Mouse (Mus musculus): Measurements from ENCODE around the gene Sept11. TPM values are rescaled to one million over a fixed set of nuclear protein-coding genes. Genes with fewer than 3 reads are reported as not detected.

The Sept11 gene
- total and polyA plus RNA-seq, 3 experiments = 72.3 to 138 (median 78.5) TPM

- dilution Hi-C loops (cut with MboI; ENCODE audit: extremely low pct_ligation_motif_present, extremely low pct_unique_long_range_greater_than_20kb, low sequenced_read_pairs) = no loop called here
- Histone ChIP-seq H3K27me3 (replicated peaks) (no peaks in the 10 kb centered on the region), H3K4me3 (replicated peaks in 1 of 3; ENCODE audit: low read depth in 2 of 3, low read length in 2 of 3, poor library complexity in 1 of 3) (no peak overlapping the region), H3K9me3 (replicated peaks; ENCODE audit: low read length) (no peaks in the 10 kb centered on the region), H3K79me2 (replicated peaks; ENCODE audit: control insufficient read depth, extremely low read depth, insufficient read depth, poor library complexity, severe bottlenecking) (no peaks in the 10 kb centered on the region; the same call in 1 of the 2 replicates), H3K4me2 (ENCODE audit: insufficient read depth, low read depth, poor library complexity, severe bottlenecking) (no peak overlapping the region), H3K4me1 (ENCODE audit: control insufficient read depth in 1 of 2, insufficient read depth in 2 of 2) (no peaks in the 10 kb centered on the region), H3K36me3 (replicated peaks in 1 of 2; ENCODE audit: control insufficient read depth in 1 of 2, insufficient read depth in 1 of 2, low read length in 1 of 2) (peaks cover 54 to 92% of the 10 kb centered on the region in 2 experiments), H3K9ac (ENCODE audit: insufficient read depth, low read depth) (no peak overlapping the region), H3K27ac (ENCODE audit: insufficient read depth, low read depth) (no peak overlapping the region)
- in situ Hi-C loops (cut with MboI; ENCODE audit: low pct_ligation_motif_present, low pct_unique_long_range_greater_than_20kb, low sequenced_read_pairs) = no loop called here
- TF ChIP-seq HCFC1 (IDR thresholded peaks at IDR 0.05; ENCODE audit: low read depth, low read length) (no peak), SMC3 (IDR thresholded peaks at IDR 0.05; ENCODE audit: low read depth, low read length) (no peak), GABPA (IDR thresholded peaks at IDR 0.05; ENCODE audit: insufficient replicate concordance, low read depth, low read length) (no peak), RCOR1 (conservative IDR thresholded peaks at IDR 0.05; ENCODE audit: low read depth, low read length) (no peak), CTCF (conservative IDR thresholded peaks at IDR 0.05 in 1 of 2, IDR thresholded peaks at IDR 0.05 in 1 of 2; ENCODE audit: low read depth in 2 of 2, low read length in 2 of 2) (no peak), NELFE (IDR thresholded peaks at IDR 0.05; ENCODE audit: low read depth, low read length) (no peak), IRF4 (IDR thresholded peaks at IDR 0.05; ENCODE audit: low read depth, low read length) (no peak), USF2 (conservative IDR thresholded peaks at IDR 0.05; ENCODE audit: low read depth, low read length) (no peak), ETS1 (conservative IDR thresholded peaks at IDR 0.05; ENCODE audit: low read depth, low read length) (no peak), POLR2A (IDR thresholded peaks at IDR 0.05; ENCODE audit: low read depth, low read length) (no peak), ZC3H11A (IDR thresholded peaks at IDR 0.05; ENCODE audit: low read depth, low read length) (no peak), MYC (IDR thresholded peaks at IDR 0.05; ENCODE audit: low read depth, low read length) (no peak), MAZ (IDR thresholded peaks at IDR 0.05; ENCODE audit: low read depth, low read length) (no peak), PAX5 (IDR thresholded peaks at IDR 0.05; ENCODE audit: low read length) (no peak)
- no peak for DNase-seq (ENCODE audit: extremely low read depth)
Measured at GRCm38 (mm10) chr5:93172536-93172935, 79.3 kb downstream of the Sept11 start.

- Histone ChIP-seq H3K4me2 (ENCODE audit: insufficient read depth, low read depth, poor library complexity, severe bottlenecking) (no peak overlapping the region), H3K27me3 (replicated peaks) (no peaks in the 10 kb centered on the region), H3K27ac (ENCODE audit: insufficient read depth, low read depth) (no peak overlapping the region), H3K36me3 (replicated peaks in 1 of 2; ENCODE audit: control insufficient read depth in 1 of 2, insufficient read depth in 1 of 2, low read length in 1 of 2) (peaks cover 53 to 92% of the 10 kb centered on the region in 2 experiments), H3K79me2 (replicated peaks; ENCODE audit: control insufficient read depth, extremely low read depth, insufficient read depth, poor library complexity, severe bottlenecking) (no peaks in the 10 kb centered on the region; the same call in 1 of the 2 replicates), H3K4me1 (ENCODE audit: control insufficient read depth in 1 of 2, insufficient read depth in 2 of 2) (no peaks in the 10 kb centered on the region), H3K9me3 (replicated peaks; ENCODE audit: low read length) (no peaks in the 10 kb centered on the region), H3K4me3 (replicated peaks in 1 of 3; ENCODE audit: low read depth in 2 of 3, low read length in 2 of 3, poor library complexity in 1 of 3) (no peak overlapping the region), H3K9ac (ENCODE audit: insufficient read depth, low read depth) (no peak overlapping the region)
- no peak for DNase-seq (ENCODE audit: extremely low read depth)
- dilution Hi-C loops (cut with MboI; ENCODE audit: extremely low pct_ligation_motif_present, extremely low pct_unique_long_range_greater_than_20kb, low sequenced_read_pairs) = no loop called here
- in situ Hi-C loops (cut with MboI; ENCODE audit: low pct_ligation_motif_present, low pct_unique_long_range_greater_than_20kb, low sequenced_read_pairs) = no loop called here
- TF ChIP-seq USF2 (conservative IDR thresholded peaks at IDR 0.05; ENCODE audit: low read depth, low read length) (no peak), RCOR1 (conservative IDR thresholded peaks at IDR 0.05; ENCODE audit: low read depth, low read length) (no peak), MAFK (IDR thresholded peaks at IDR 0.05; ENCODE audit: insufficient replicate concordance, low read length) (peak; percentile 99), UBTF (IDR thresholded peaks at IDR 0.05; ENCODE audit: low read depth, low read length) (no peak), KAT2A (IDR thresholded peaks at IDR 0.05; ENCODE audit: insufficient replicate concordance, low read length) (no peak), ETS1 (conservative IDR thresholded peaks at IDR 0.05; ENCODE audit: low read depth, low read length) (no peak), CTCF (conservative IDR thresholded peaks at IDR 0.05 in 1 of 2, IDR thresholded peaks at IDR 0.05 in 1 of 2; ENCODE audit: low read depth in 2 of 2, low read length in 2 of 2) (no peak)
Measured at GRCm38 (mm10) chr5:93174675-93175074, 81.4 kb downstream of the Sept11 start.

All from CH12.LX (cell line).